Mouse (Mus musculus) bone marrow macrophage, adult 2 months (primary cell): ENCODE results near the gene Ryr3.

Experiments used
- CTCF ChIP-seq: IDR thresholded peaks from 2 replicates; pipeline ENCODE4 v1.5.1; 2012; ENCODE audit warnings: low read depth, mild to moderate bottlenecking, low read length, moderate library complexity
- POLR2A ChIP-seq: IDR thresholded peaks from 2 replicates; pipeline ENCODE4 v1.6.1; 2012; ENCODE audit warnings: mild to moderate bottlenecking, low read depth, low read length, borderline replicate concordance

DNA sequence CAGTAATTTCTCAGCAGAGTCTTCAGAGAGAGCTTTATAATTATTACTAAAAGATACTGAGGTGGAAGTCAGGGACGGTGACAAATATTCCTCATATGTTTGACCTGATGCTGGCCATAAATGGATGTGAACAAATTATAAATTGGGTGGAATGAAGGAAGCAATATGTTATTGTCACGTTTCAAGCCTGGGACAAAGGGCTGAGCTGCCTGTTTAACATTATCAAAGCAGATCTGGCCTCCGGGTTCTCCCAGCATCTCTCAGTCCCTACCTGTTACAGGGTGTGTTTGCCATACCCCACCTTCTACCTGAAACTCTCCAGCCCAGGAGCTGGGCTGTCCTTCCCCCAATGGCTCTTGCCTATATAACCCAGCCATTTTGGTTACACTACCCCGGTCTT, 463.6 kb downstream of the Ryr3 start:
- TF ChIP-seq CTCF (no peak), POLR2A (no peak)
